Mouse (Mus musculus) heart, adult 2 months (tissue): ENCODE measurements at regions not wholly inside any gene's neighbourhood (a gene's known extent, or its start where the extent isn't known, plus 50 kb on each side); places are given as distances from the start of the nearest gene placed in this dataset.

ENCODE experiments used
- CTCF ChIP-seq: fragments of 200-600 bp; IDR thresholded peaks from 2 replicates; pipeline ENCODE4 v1.8.1; 2022; ENCODE audit warnings: antibody characterized with exemption, mild to moderate bottlenecking, moderate library complexity
- POLR2A ChIP-seq: fragments of 200-500 bp; IDR thresholded peaks from 2 replicates; pipeline ENCODE4 v1.6.1; 2011; ENCODE audit warnings: mild to moderate bottlenecking, low read depth, low read length, control low read depth; ENCODE audit not compliant: insufficient read depth

DNA sequence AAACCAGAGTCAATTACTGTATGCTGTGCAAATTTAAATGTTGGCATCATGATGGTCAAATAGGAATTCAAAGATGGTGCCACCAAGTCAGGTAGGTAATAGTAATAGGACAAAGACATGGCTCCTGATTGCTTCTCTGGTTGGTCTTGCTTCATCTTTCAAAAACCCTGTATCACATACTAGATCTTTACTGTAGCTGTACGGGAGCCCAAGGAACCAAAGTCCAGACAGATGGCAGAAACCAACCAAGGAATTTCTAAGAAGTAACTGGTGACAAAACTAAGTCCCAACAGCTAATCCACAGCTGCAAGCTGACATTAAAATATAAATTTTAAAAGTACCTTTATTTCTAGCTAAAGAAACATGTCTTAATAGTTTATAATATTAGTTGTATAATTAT, 131.7 kb upstream of the Cxxc4 start:
- no peak for TF ChIP-seq CTCF
- no peak for TF ChIP-seq POLR2A
